Mouse (Mus musculus) limb, embryonic 10.5 days (tissue): Measurements from ENCODE around the gene Mbd3l1. TPM values are rescaled to one million over a fixed set of nuclear protein-coding genes. Genes with fewer than 3 reads are reported as not detected.

ENCODE experiments used
- DNase-seq: peaks from one replicate; pipeline ENCODE4 v3.0.0-alpha.2; 2017; ENCODE audit warnings: low spot score
- H3K27ac ChIP-seq: fragments of 300-500 bp; sonication (generic); 2 replicates; pipeline ENCODE4 v1.5.1; 2016; ENCODE audit warnings: mild to moderate bottlenecking
- H3K27me3 ChIP-seq: fragments of 300-500 bp; sonication (generic); 2 replicates; pipeline ENCODE4 v1.6.1; 2016; ENCODE audit warnings: low read depth, mild to moderate bottlenecking; ENCODE audit not compliant: poor library complexity, severe bottlenecking
- H3K36me3 ChIP-seq: fragments of 300-500 bp; sonication (generic); 2 replicates; pipeline ENCODE4 v1.6.1; 2016; ENCODE audit warnings: mild to moderate bottlenecking, moderate library complexity
- H3K4me1 ChIP-seq: fragments of 300-500 bp; sonication (generic); 2 replicates; pipeline ENCODE4 v1.6.1; 2016
- H3K4me3 ChIP-seq: fragments of 300-500 bp; sonication (generic); 2 replicates; pipeline ENCODE4 v1.5.1; 2016; ENCODE audit warnings: mild to moderate bottlenecking, moderate library complexity
- H3K9me3 ChIP-seq: fragments of 300-500 bp; sonication (generic); replicated peaks from 2 replicates; pipeline ENCODE4 v1.6.1; 2016; ENCODE audit warnings: mild to moderate bottlenecking
- WGBS: fragments of 180-500 bp; shearing (Covaris S2); methylation state at CpG from one replicate; pipeline ENCODE4 v1.1.7; 2016; 5-methylcytosine and 5-hydroxymethylcytosine counted together
- microRNA-seq: library from miRNA; unstranded; fragments of <30 nt; microRNA quantifications from one replicate; pipeline ENCODE4, GENCODE M21; 2017
- polyA plus RNA-seq: library from polyadenylated mRNA; unstranded; fragments of >200 nt; fragmentation: Nextera tagmentation; extraction: Ambion mirVana; gene quantifications from 2 replicates; pipeline ENCODE4 v1.2.1, GENCODE M21; 2016

The Mbd3l1 gene
- not detected in 2 replicates for polyA plus RNA-seq

GRCm38 (mm10) chr9:18478168-18478567 lies at the start of gene Mbd3l1, which contains the start of gene Zfp558:
Gene Mbd3l1 (plus strand): TSS chr9:18478359.
Gene Zfp558 (minus strand): TSS chr9:18478268.
- Histone ChIP-seq H3K9me3 (no peaks in the 10 kb centered on the region), H3K4me3 (no peak within 1 kb of the TSS), H3K36me3 (no peaks in the 10 kb centered on the region), H3K27me3 (no peaks in the 10 kb centered on the region), H3K27ac (no peak within 1 kb of the TSS), H3K4me1 (no peaks in the 10 kb centered on the region)
- 86% methylated on average over 3 of the region's 3 CpGs for WGBS
- no peak for DNase-seq

GRCm38 (mm10) chr9:18430354-18430753 lies 47.8 kb upstream of the Mbd3l1 start, which contains the start of gene Mbd3l2:
Gene Mbd3l2 (plus strand): TSS chr9:18430654.
- Histone ChIP-seq H3K4me3 (no peak within 1 kb of the TSS), H3K27ac (no peak within 1 kb of the TSS), H3K27me3 (no peaks in the 10 kb centered on the region), H3K36me3 (no peaks in the 10 kb centered on the region), H3K9me3 (no peaks in the 10 kb centered on the region), H3K4me1 (no peaks in the 10 kb centered on the region)
- no peak for DNase-seq

- WGBS: 89% methylated on average over 10 of the region's 10 CpGs
- H3K27ac ChIP-seq: no peak overlapping the region
- H3K4me1 ChIP-seq: no peaks in the 10 kb centered on the region
- H3K9me3 ChIP-seq: no peaks in the 10 kb centered on the region
- no peaks in the 10 kb centered on the region for H3K36me3 ChIP-seq
- no peaks in the 10 kb centered on the region for H3K27me3 ChIP-seq
- DNase-seq: no peak
- H3K4me3 ChIP-seq: no peak overlapping the region
Observed at GRCm38 (mm10) chr9:18431687-18432086, 46.5 kb upstream of the Mbd3l1 start.

GRCm38 (mm10) chr9:18456520-18456919 lies 21.6 kb upstream of the Mbd3l1 start:
- H3K27ac ChIP-seq: no peak overlapping the region
- H3K36me3 ChIP-seq: peaks cover 57% of the 10 kb centered on the region
- H3K9me3 ChIP-seq: no peaks in the 10 kb centered on the region
- no peak for DNase-seq
- no peaks in the 10 kb centered on the region for H3K27me3 ChIP-seq
- no peaks in the 10 kb centered on the region for H3K4me1 ChIP-seq
- 91% methylated on average over 4 of the region's 4 CpGs for WGBS
- no peak overlapping the region for H3K4me3 ChIP-seq

GRCm38 (mm10) chr9:18467350-18467749 lies 10.8 kb upstream of the Mbd3l1 start:
- Histone ChIP-seq H3K4me3 (no peak overlapping the region), H3K27me3 (no peaks in the 10 kb centered on the region), H3K9me3 (no peaks in the 10 kb centered on the region), H3K4me1 (no peaks in the 10 kb centered on the region), H3K27ac (no peak overlapping the region), H3K36me3 (peaks cover 34% of the 10 kb centered on the region)
- DNase-seq: no peak
- WGBS: 77% methylated on average over 3 of the region's 3 CpGs

- Histone ChIP-seq H3K27me3 (no peaks in the 10 kb centered on the region), H3K4me1 (peaks cover 5% of the 10 kb centered on the region; the same call in 1 of the 2 replicates), H3K36me3 (peaks cover 30% of the 10 kb centered on the region), H3K9me3 (no peaks in the 10 kb centered on the region), H3K27ac (no peak overlapping the region), H3K4me3 (no peak overlapping the region)
- no peak for DNase-seq
- 92% methylated on average over 3 of the region's 3 CpGs for WGBS
Observed at GRCm38 (mm10) chr9:18468005-18468404, 10.2 kb upstream of the Mbd3l1 start.

- Histone ChIP-seq H3K27me3 (no peaks in the 10 kb centered on the region), H3K4me3 (peak overlapping the region; percentile 61), H3K9me3 (no peaks in the 10 kb centered on the region), H3K36me3 (0 out of 2 replicates have a peak, but pooled peaks cover 7% of the 10 kb centered on the region), H3K4me1 (peaks cover 5% of the 10 kb centered on the region; the same call in 1 of the 2 replicates), H3K27ac (peak overlapping the region; percentile 89)
- peak; percentile 89 for DNase-seq
- 5% methylated on average over 39 of the region's 39 CpGs for WGBS
Observed at GRCm38 (mm10) chr9:18473324-18474128, 4.6 kb upstream of the Mbd3l1 start.

- no peak for DNase-seq
- H3K27ac ChIP-seq: no peak overlapping the region
Observed at GRCm38 (mm10) chr9:18508098-18508497, 29.9 kb downstream of the Mbd3l1 start.

More at GRCm38 (mm10) chr9:18508098-18508497, 29.9 kb downstream of the Mbd3l1 start:
- Histone ChIP-seq H3K36me3 (no peaks in the 10 kb centered on the region), H3K27me3 (no peaks in the 10 kb centered on the region), H3K9me3 (no peaks in the 10 kb centered on the region), H3K4me3 (no peak overlapping the region), H3K4me1 (no peaks in the 10 kb centered on the region)
- 65% methylated on average over 2 of the region's 2 CpGs for WGBS

Small RNA genes within 50 kb of the gene (microRNA-seq; reads per million reads assigned to microRNA genes)
- not detected for gene Gm22854

Other genes starting within 250 kb of the Mbd3l1 start
- gene Chordc1, start 186.2 kb upstream of the Mbd3l1 start, polyA plus RNA-seq: 152 and 165 TPM in 2 replicates
- gene Naalad2, start 75.4 kb upstream of the Mbd3l1 start, polyA plus RNA-seq: 0.18 and 0.24 TPM in 2 replicates
- not detected in 2 replicates for gene Ubtfl1, start 73.9 kb upstream of the Mbd3l1 start, polyA plus RNA-seq
- not detected in 2 replicates for gene Mbd3l2, start 47.7 kb upstream of the Mbd3l1 start, polyA plus RNA-seq
- 7.5 and 12.2 TPM in 2 replicates for gene Zfp558, start 91 bp upstream of the Mbd3l1 start, polyA plus RNA-seq
- 0.01 TPM in 1 of 2 replicates, not detected in the other for gene Muc16, start 196.2 kb downstream of the Mbd3l1 start, polyA plus RNA-seq